Mouse (Mus musculus) embryonic facial prominence, embryonic 15.5 days (tissue): Measurements from ENCODE around the gene Gm3233. TPM values are rescaled to one million over a fixed set of nuclear protein-coding genes. Genes with fewer than 3 reads are reported as not detected.
"Not testable (repeated sequence)": the region's sequence is repeated elsewhere in the genome, so short reads cannot be mapped to it uniquely, and the experiment has no call there.

Source experiments
- ATAC-seq: fragments of 200-750 bp; cut with Nextera tagmentation; 2 replicates; pipeline ENCODE4 v1.8.0; 2017; ENCODE audit warnings: low read depth, moderate TSS enrichment; ENCODE audit not compliant: insufficient number of reproducible peaks, low FRiP score, low TSS enrichment
- H3K27ac ChIP-seq: fragments of 300-500 bp; sonication (generic); replicated peaks from 2 replicates; pipeline ENCODE4 v1.5.1; 2015; ENCODE audit warnings: mild to moderate bottlenecking, inconsistent platforms
- H3K27me3 ChIP-seq: fragments of 300-500 bp; sonication (generic); 2 replicates; pipeline ENCODE4 v1.6.1; 2015; ENCODE audit warnings: inconsistent platforms
- H3K36me3 ChIP-seq: fragments of 300-500 bp; sonication (generic); 2 replicates; pipeline ENCODE4 v1.6.1; 2015; ENCODE audit warnings: mild to moderate bottlenecking, inconsistent platforms
- H3K4me1 ChIP-seq: fragments of 300-500 bp; sonication (generic); 2 replicates; pipeline ENCODE4 v1.6.1; 2015; ENCODE audit warnings: inconsistent platforms
- H3K4me2 ChIP-seq: fragments of 300-500 bp; sonication (generic); replicated peaks from 2 replicates; pipeline ENCODE4 v1.6.1; 2015; ENCODE audit warnings: mild to moderate bottlenecking, inconsistent platforms
- H3K4me3 ChIP-seq: fragments of 300-500 bp; sonication (generic); replicated peaks from 2 replicates; pipeline ENCODE4 v1.5.1; 2015; ENCODE audit warnings: mild to moderate bottlenecking, inconsistent platforms
- H3K9ac ChIP-seq: fragments of 300-500 bp; sonication (generic); 2 replicates; pipeline ENCODE4 v1.6.1; 2015; ENCODE audit warnings: inconsistent platforms
- H3K9me3 ChIP-seq: fragments of 300-500 bp; sonication (generic); replicated peaks from 2 replicates; pipeline ENCODE4 v1.6.1; 2016; ENCODE audit warnings: inconsistent platforms
- WGBS: fragments of 180-500 bp; shearing (Covaris S2); methylation state at CpG from one replicate; pipeline ENCODE4 v1.1.7; 2015; 5-methylcytosine and 5-hydroxymethylcytosine counted together
- polyA plus RNA-seq: library from polyadenylated mRNA; unstranded; fragments of >200 nt; fragmentation: Nextera tagmentation; extraction: Ambion mirVana; gene quantifications from 2 replicates; pipeline ENCODE4 v1.2.1, GENCODE M21; 2015

Gm3233 gene
- polyA plus RNA-seq, result 0.41 and 0.77 TPM in 2 replicates

DNA sequence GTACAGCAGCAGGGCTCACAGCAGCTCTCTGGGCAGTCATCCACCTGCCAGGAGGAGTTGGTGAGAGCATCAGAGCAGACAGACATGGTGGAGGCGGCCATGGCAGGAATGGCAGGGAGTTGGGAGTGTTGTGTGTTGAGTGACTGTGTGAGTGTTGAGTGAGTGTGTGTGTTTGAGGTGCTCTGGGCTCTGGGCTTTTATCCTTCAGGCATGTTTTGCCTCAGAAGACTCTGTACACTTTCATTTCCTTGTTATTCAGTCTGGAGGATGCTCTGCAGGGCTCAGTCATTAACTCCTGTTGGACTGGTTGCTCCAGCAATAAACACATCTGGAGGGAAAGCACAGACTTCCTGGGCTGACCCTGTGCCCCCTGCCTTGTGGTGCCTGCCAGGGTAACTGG is at the start of gene Gm3233:
Gene Gm3233 (minus strand): TSS at position 101 of the 400 bp plus-strand sequence.
- H3K9me3 ChIP-seq, H3K4me3 ChIP-seq, H3K4me1 ChIP-seq, H3K4me2 ChIP-seq, H3K27me3 ChIP-seq, H3K27ac ChIP-seq, ATAC-seq, H3K36me3 ChIP-seq, H3K9ac ChIP-seq: not testable (repeated sequence)
- WGBS, result 80% methylated on average over 1 of the region's 1 CpGs

DNA sequence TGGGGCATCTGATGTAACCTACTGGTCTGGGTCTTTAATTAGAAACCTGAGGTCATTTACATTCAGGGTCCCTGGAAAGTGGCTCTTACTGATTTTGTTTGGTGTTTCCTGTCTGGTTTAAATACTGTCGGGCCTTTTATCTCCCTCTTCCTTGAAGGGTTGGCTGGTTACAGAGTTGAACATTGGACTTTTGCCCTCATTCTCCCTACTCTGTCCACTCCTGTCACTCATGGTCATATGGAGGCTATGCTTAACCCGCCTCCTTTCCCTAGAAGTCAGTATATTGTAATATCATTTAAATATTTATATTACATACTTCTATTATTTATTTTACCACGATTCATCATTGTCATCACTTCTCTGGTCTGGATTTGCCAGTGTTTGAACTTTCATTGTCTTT is 44.6 kb upstream of the Gm3233 start:
- H3K36me3 ChIP-seq, result no peaks in the 10 kb centered on the region
- H3K4me2 ChIP-seq, result no peak overlapping the region
- H3K27me3 ChIP-seq, result no peaks in the 10 kb centered on the region
- H3K4me1 ChIP-seq, result no peaks in the 10 kb centered on the region
- H3K9ac ChIP-seq, result no peak overlapping the region
- no peaks in the 10 kb centered on the region for H3K9me3 ChIP-seq
- whole genome bisulfite sequencing, result 74% methylated on average over 3 of the region's 3 CpGs
- no peak overlapping the region for H3K4me3 ChIP-seq
- ATAC-seq, result no peak
- H3K27ac ChIP-seq, result no peak overlapping the region

DNA sequence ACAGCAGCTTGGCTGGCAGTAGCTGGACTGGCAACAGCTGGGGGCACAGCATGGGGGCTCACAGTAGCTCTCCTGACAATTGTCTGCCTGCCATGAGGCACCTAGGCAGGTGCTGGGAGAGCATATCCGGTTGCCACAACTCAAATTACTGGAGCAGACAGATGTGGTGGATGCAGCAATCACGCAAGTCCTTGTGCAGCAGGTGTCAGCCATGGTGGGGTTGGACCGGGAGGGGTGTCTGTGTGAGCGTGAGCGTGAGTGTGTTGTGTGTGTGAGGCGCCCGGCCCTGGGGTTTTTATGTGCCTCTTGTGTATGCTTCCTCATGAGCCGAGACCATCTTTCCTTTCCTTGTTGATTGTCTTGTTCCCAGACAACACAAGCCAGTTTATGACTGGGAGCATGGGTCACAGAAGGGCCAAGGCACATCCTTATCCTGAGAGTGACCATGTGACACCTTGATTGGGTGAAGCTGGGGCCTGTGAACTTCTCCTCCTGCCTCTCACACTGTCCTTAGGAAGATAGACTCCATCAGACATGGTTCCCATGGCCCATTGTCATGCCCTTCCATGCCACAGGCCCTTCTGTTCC is 39.5 kb upstream of the Gm3233 start, which contains the start of gene Gm19668:
Gene Gm19668 (minus strand): TSS at position 213 of the 588 bp plus-strand sequence.
- Histone ChIP-seq H3K4me1 (peaks cover 7% of the 10 kb centered on the region; the same call in 1 of the 2 replicates), H3K9me3 (no peaks in the 10 kb centered on the region), H3K27ac (no peak within 1 kb of the TSS), H3K27me3 (no peaks in the 10 kb centered on the region), H3K4me3 (no peak within 1 kb of the TSS), H3K9ac (no peak within 1 kb of the TSS), H3K36me3 (no peaks in the 10 kb centered on the region), H3K4me2 (no peak within 1 kb of the TSS)
- no peak for ATAC-seq
- WGBS, result 55% methylated on average over 8 of the region's 8 CpGs

DNA sequence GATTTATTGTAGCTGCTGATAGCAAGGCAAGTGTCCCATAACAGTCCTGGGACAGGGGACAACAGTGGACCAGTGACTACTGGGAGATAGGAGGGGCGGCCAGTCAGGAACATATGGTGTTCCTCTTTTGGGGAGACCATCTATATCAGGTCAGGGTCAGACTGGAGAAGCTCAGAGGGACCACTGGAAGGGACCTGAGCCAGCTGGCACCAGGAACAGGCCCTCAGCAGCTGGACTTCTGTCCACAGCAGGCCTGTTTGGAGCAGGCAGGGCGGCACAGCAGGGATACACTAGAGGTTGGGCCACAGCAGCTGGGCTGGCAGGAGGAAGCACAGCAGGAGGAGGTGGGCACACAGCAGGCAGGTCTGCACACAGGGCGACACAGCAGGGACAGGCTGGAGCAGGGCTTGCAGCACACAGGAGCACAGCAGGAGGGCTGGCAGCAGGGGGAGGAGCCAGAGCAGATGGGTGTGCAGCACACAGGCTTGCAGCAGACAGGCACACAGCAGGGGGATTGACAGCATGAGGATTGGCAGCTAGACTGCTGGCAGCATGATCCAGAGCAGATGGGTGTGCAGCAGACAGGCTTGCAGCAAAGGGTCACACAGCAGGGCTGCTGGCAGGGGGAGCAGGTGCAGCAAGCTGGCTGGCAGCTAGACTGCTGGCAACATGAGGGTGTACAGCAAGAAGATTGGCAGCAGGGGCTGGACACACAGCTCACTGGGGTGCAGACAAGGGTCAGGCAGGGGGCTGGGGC is 38.9 kb upstream of the Gm3233 start:
- H3K4me3 ChIP-seq, H3K9me3 ChIP-seq, H3K27ac ChIP-seq, H3K4me1 ChIP-seq, H3K9ac ChIP-seq, H3K36me3 ChIP-seq, ATAC-seq, H3K27me3 ChIP-seq, H3K4me2 ChIP-seq: not testable (repeated sequence)
- WGBS, result 34% methylated on average over 3 of the region's 3 CpGs

DNA sequence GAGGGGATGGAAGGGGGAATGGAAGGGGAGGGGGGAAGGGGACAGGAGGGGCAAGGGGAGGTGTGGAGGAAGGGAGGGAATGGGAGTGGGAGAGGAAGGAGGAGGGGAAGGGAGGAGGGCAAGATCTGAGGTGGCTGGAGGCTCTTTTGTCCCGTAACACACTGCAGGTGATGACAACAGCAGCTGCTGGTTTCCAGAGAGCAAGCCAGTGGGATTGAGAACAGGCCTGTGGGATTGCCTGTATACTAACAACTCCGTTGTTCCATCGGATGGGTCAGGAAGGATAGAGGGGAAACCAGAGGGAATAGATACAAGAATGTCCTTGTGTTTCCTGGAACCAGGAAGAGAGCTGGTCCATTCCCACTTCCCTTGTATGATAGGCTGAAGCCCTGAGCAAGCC is 38.2 kb upstream of the Gm3233 start:
- no peak overlapping the region for H3K27ac ChIP-seq
- H3K4me1 ChIP-seq, result peaks cover 7% of the 10 kb centered on the region; the same call in 1 of the 2 replicates
- no peak overlapping the region for H3K9ac ChIP-seq
- 14% methylated on average over 3 of the region's 3 CpGs for WGBS
- H3K4me3 ChIP-seq, result no peak overlapping the region
- no peak overlapping the region for H3K4me2 ChIP-seq
- H3K36me3 ChIP-seq, result no peaks in the 10 kb centered on the region
- no peaks in the 10 kb centered on the region for H3K9me3 ChIP-seq
- H3K27me3 ChIP-seq, result no peaks in the 10 kb centered on the region
- ATAC-seq, result no peak

DNA sequence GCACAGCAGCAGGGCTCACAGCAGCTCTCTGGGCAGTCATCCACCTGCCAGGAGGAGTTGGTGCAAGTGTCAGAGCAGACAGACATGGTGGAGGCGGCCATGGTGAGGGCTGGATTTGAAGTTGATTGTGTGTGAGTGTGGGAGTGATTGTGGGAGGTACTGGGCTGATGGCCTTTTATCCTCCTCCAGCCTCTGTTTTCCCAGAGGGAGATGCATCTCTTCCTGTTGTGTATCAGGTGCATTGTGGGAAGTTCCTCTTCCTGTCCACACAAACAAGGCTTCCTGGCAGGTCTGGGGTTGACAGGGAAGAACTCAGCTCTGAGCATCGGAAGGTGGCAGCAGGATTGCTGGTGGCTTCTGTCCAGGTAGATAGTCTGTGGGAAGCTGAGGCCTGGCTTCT is 35.5 kb upstream of the Gm3233 start, which contains the start of gene Gm9639:
Gene Gm9639 (minus strand): TSS at position 101 of the 400 bp plus-strand sequence.
- H3K36me3 ChIP-seq, result no peaks in the 10 kb centered on the region
- no peaks in the 10 kb centered on the region for H3K27me3 ChIP-seq
- H3K4me2 ChIP-seq, result no peak within 1 kb of the TSS
- H3K9ac ChIP-seq, result no peak within 1 kb of the TSS
- H3K4me3 ChIP-seq, result no peak within 1 kb of the TSS
- ATAC-seq, result no peak
- no peak within 1 kb of the TSS for H3K27ac ChIP-seq
- H3K4me1 ChIP-seq, result peaks cover 7% of the 10 kb centered on the region; the same call in 1 of the 2 replicates
- H3K9me3 ChIP-seq, result no peaks in the 10 kb centered on the region
- WGBS, result 45% methylated on average over 2 of the region's 2 CpGs

DNA sequence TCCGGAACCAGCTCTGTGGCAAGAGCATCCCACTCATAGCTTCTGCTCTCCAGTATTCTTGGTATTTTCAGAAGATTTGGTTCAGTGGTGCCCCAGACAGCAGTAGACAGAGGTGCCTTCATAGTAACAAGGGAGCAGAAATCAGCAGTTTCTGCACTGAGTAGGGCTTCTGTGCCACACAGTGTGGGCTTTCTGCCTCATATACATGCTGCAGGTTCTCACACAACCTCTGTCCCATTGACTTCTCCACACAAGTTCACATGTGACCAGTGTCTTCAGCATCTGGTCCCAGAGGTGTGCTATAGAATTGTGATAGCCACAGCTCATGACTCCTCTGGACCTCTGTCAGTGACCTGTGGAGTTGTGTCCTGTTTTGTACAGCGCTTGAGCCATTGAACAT is 29.1 kb upstream of the Gm3233 start:
- no peaks in the 10 kb centered on the region for H3K36me3 ChIP-seq
- H3K4me3 ChIP-seq, result no peak overlapping the region
- no peak overlapping the region for H3K27ac ChIP-seq
- no peaks in the 10 kb centered on the region for H3K4me1 ChIP-seq
- no peak for ATAC-seq
- WGBS, result 73% methylated on average over 2 of the region's 2 CpGs
- no peaks in the 10 kb centered on the region for H3K9me3 ChIP-seq
- H3K9ac ChIP-seq, result no peak overlapping the region
- no peak overlapping the region for H3K4me2 ChIP-seq
- H3K27me3 ChIP-seq, result no peaks in the 10 kb centered on the region

DNA sequence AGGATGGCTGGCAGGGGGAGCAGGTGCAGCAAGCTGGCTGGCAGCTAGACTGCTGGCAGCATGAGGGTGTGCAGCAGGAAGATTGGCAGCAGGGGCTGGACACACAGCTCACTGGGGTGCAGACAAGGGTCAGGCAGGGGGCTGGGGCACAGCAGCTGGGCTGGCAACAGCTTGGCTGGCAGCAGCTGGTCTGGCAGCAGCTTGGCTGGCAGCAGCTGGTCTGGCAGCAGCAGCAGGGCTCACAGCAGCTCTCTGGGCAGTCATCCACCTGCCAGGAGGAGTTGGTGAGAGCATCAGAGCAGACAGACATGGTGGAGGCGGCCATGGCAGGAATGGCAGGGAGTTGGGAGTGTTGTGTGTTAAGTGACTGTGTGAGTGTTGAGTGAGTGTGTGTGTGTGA is 28.4 kb upstream of the Gm3233 start, which contains the start of gene Gm7137:
Gene Gm7137 (minus strand): TSS at position 325 of the 400 bp plus-strand sequence.
- not testable (repeated sequence) for ATAC-seq, H3K27me3 ChIP-seq, H3K4me2 ChIP-seq, H3K9me3 ChIP-seq, H3K4me3 ChIP-seq, H3K4me1 ChIP-seq, H3K36me3 ChIP-seq, H3K27ac ChIP-seq, H3K9ac ChIP-seq
- WGBS, result 75% methylated on average over 1 of the region's 1 CpGs

DNA sequence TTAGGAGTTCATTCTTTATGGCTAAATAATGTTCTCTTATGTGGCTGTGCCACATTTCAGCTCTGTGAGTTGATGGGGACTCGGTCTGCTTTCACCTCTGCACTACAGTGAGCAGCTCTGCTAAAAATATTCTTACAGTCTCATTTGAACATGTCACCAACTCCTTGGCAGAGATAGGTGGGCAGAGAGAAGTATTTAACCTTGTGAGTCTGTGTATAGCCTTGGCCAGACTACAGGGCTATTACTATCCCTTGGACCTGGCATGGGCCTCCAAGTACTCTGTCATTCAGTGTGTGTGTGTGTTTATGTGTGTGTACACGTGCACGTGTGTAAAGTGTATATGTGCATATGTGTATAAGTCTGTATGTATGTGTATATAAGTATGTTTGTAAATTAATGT is 23.9 kb upstream of the Gm3233 start:
- not testable (repeated sequence) for H3K4me2 ChIP-seq, H3K4me3 ChIP-seq, H3K27me3 ChIP-seq, ATAC-seq, H3K9me3 ChIP-seq, H3K4me1 ChIP-seq, H3K9ac ChIP-seq, H3K27ac ChIP-seq, H3K36me3 ChIP-seq
- WGBS, result 94% methylated on average over 3 of the region's 3 CpGs

DNA sequence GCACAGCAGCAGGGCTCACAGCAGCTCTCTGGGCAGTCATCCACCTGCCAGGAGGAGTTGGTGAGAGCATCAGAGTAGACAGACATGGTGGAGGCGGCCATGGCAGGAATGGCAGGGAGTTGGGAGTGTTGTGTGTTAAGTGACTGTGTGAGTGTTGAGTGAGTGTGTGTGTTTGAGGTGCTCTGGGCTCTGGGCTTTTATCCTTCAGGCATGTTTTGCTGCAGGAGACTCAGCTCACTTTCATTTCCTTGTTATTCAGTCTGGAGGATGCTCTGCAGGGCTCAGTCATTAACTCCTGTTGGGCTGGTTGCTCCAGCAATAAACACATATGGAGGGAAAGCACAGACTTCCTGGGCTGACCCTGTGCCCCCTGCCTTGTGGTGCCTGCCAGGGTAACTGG is 23.0 kb upstream of the Gm3233 start, which contains the start of gene Gm3250:
Gene Gm3250 (minus strand): TSS at position 101 of the 400 bp plus-strand sequence.
- not testable (repeated sequence) for ATAC-seq, H3K4me1 ChIP-seq
- WGBS, result 56% methylated on average over 1 of the region's 1 CpGs

DNA sequence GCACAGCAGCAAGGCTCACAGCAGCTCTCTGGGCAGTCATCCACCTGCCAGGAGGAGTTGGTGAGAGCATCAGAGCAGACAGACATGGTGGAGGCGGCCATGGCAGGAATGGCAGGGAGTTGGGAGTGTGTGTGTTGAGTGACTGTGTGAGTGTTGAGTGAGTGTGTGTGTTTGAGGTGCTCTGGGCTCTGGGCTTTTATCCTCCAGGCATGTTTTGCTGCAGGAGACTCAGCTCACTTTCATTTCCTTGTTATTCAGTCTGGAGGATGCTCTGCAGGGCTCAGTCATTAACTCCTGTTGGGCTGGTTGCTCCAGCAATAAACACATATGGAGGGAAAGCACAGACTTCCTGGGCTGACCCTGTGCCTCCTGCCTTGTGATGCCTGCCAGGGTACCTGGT is 17.4 kb upstream of the Gm3233 start, which contains the start of gene Gm7138:
Gene Gm7138 (minus strand): TSS at position 101 of the 400 bp plus-strand sequence.
- not testable (repeated sequence) for H3K27ac ChIP-seq, H3K36me3 ChIP-seq, H3K4me3 ChIP-seq, H3K4me1 ChIP-seq, H3K9me3 ChIP-seq, H3K9ac ChIP-seq, ATAC-seq, H3K4me2 ChIP-seq, H3K27me3 ChIP-seq
- WGBS, result 60% methylated on average over 1 of the region's 1 CpGs

More for the DNA sequence above, 23.0 kb upstream of the Gm3233 start, which contains the start of gene Gm3250:
- H3K4me2 ChIP-seq, H3K27ac ChIP-seq, H3K4me3 ChIP-seq, H3K9ac ChIP-seq, H3K36me3 ChIP-seq, H3K9me3 ChIP-seq, H3K27me3 ChIP-seq: not testable (repeated sequence)
